Mouse (Mus musculus) MEL (cell line): ENCODE results near the gene St6galnac4. TPM values are rescaled to one million over a fixed set of nuclear protein-coding genes. Genes with fewer than 3 reads are reported as not detected.

Experiments used
- DNase-seq: peaks from one replicate; pipeline ENCODE4 v3.0.0; 2011; ENCODE audit warnings: low read depth, low spot score
- H3K27ac ChIP-seq: 2 replicates; pipeline ENCODE4 v1.5.1; 2012; ENCODE audit warnings: low read depth, mild to moderate bottlenecking, control low read depth, low read length, moderate library complexity; ENCODE audit not compliant: control insufficient read depth
- H3K27me3 ChIP-seq, 2 experiments: fragments of 150-350 bp in 1 of 2; sonication (generic) in 1 of 2; 2 replicates each; pipeline ENCODE4 v1.6.1; 2012; ENCODE audit warnings: low read length in 2 of 2, mild to moderate bottlenecking in 2 of 2, improper control_type of control experiment in 1 of 2, moderate library complexity in 1 of 2; ENCODE audit not compliant: insufficient read depth in 2 of 2, control insufficient read depth in 1 of 2
- H3K36me3 ChIP-seq, 2 experiments: 2 replicates each; pipeline ENCODE4 v1.6.1; 2012 to 2014; ENCODE audit warnings: low read length in 2 of 2, improper control_type of control experiment in 1 of 2, inconsistent platforms in 1 of 2, mild to moderate bottlenecking in 1 of 2; ENCODE audit not compliant: insufficient read depth in 2 of 2, control insufficient read depth in 1 of 2
- H3K4me1 ChIP-seq, 2 experiments: fragments of 150-350 bp in 1 of 2; sonication (generic) in 1 of 2; 2 replicates each; pipeline ENCODE4 v1.6.1; 2012; ENCODE audit warnings: low read length in 2 of 2, improper control_type of control experiment in 1 of 2, mild to moderate bottlenecking in 1 of 2; ENCODE audit not compliant: insufficient read depth in 2 of 2, control insufficient read depth in 1 of 2
- H3K4me3 ChIP-seq, 2 experiments: fragments of 150-350 bp in 1 of 2; sonication (generic) in 1 of 2; 2 replicates each; pipeline ENCODE4 v1.5.1; 2012; ENCODE audit warnings: low read depth in 2 of 2, low read length in 2 of 2, mild to moderate bottlenecking in 2 of 2, moderate library complexity in 2 of 2, control low read depth in 1 of 2, improper control_type of control experiment in 1 of 2; ENCODE audit not compliant: control insufficient read depth in 1 of 2, insufficient read depth in 1 of 2
- H3K79me2 ChIP-seq: 2 replicates; pipeline ENCODE4 v1.6.1; 2012; ENCODE audit warnings: mild to moderate bottlenecking, low read length, moderate library complexity; ENCODE audit not compliant: control insufficient read depth, poor library complexity, insufficient read depth
- H3K9ac ChIP-seq: 2 replicates; pipeline ENCODE4 v1.6.1; 2012; ENCODE audit warnings: low read depth, mild to moderate bottlenecking, control low read depth, low read length, moderate library complexity; ENCODE audit not compliant: control insufficient read depth, poor library complexity, severe bottlenecking
- H3K9me3 ChIP-seq: fragments of 150-350 bp; sonication (generic); replicated peaks from 2 replicates; pipeline ENCODE4 v1.6.1; 2012; ENCODE audit warnings: mild to moderate bottlenecking, low read length, improper control_type of control experiment, moderate library complexity; ENCODE audit not compliant: insufficient read depth
- BHLHE40 ChIP-seq: IDR thresholded peaks from 2 replicates; pipeline ENCODE4 v1.6.1; 2012; ENCODE audit warnings: low read depth, mild to moderate bottlenecking, inconsistent platforms, low read length, improper control_type of control experiment, borderline replicate concordance
- CHD1 ChIP-seq: IDR thresholded peaks from 2 replicates; pipeline ENCODE4 v1.6.1; 2012; ENCODE audit warnings: low read depth, mild to moderate bottlenecking, inconsistent platforms, low read length, improper control_type of control experiment
- CHD2 ChIP-seq: IDR thresholded peaks from 2 replicates; pipeline ENCODE4 v1.6.1; 2011; ENCODE audit warnings: low read length, improper control_type of control experiment
- CTCF ChIP-seq, 3 experiments: IDR thresholded peaks in 2 of 3; conservative IDR thresholded peaks in 1 of 3; 2 replicates each; pipeline ENCODE4 v1.5.1; 2011 to 2012; ENCODE audit warnings: low read length in 3 of 3, low read depth in 2 of 3, mild to moderate bottlenecking in 2 of 3, improper control_type of control experiment in 1 of 3, inconsistent platforms in 1 of 3, mixed read lengths in 1 of 3, moderate library complexity in 1 of 3; ENCODE audit not compliant: control insufficient read depth in 1 of 3, insufficient read depth in 1 of 3, poor library complexity in 1 of 3, severe bottlenecking in 1 of 3
- E2F4 ChIP-seq: IDR thresholded peaks from 2 replicates; pipeline ENCODE4 v1.6.1; 2011; ENCODE audit warnings: low read depth, low read length, improper control_type of control experiment, borderline replicate concordance
- ETS1 ChIP-seq: IDR thresholded peaks from 2 replicates; pipeline ENCODE4 v1.6.1; 2012; ENCODE audit warnings: low read depth, mild to moderate bottlenecking, inconsistent platforms, low read length, improper control_type of control experiment, moderate library complexity
- GABPA ChIP-seq: IDR thresholded peaks from 2 replicates; pipeline ENCODE4 v1.6.1; 2012; ENCODE audit warnings: low read depth, mild to moderate bottlenecking, inconsistent platforms, low read length, improper control_type of control experiment, moderate library complexity
- HCFC1 ChIP-seq: IDR thresholded peaks from 2 replicates; pipeline ENCODE4 v1.6.1; 2012; ENCODE audit warnings: low read depth, mild to moderate bottlenecking, inconsistent platforms, low read length, improper control_type of control experiment, moderate library complexity
- JUND ChIP-seq: IDR thresholded peaks from 2 replicates; pipeline ENCODE4 v1.6.1; 2011; ENCODE audit warnings: low read depth, mild to moderate bottlenecking, improper control_type of control experiment, low read length
- MAFK ChIP-seq: IDR thresholded peaks from 2 replicates; pipeline ENCODE4 v1.6.1; 2011; ENCODE audit warnings: low read depth, mild to moderate bottlenecking, low read length, improper control_type of control experiment, borderline replicate concordance
- MXI1 ChIP-seq: IDR thresholded peaks from 2 replicates; pipeline ENCODE4 v1.6.1; 2011; ENCODE audit warnings: mild to moderate bottlenecking, low read depth, low read length, improper control_type of control experiment
- NELFE ChIP-seq: IDR thresholded peaks from 2 replicates; pipeline ENCODE4 v1.6.1; 2011; ENCODE audit warnings: low read depth, low read length, improper control_type of control experiment
- POLR2A ChIP-seq, 2 experiments: IDR thresholded peaks; 2 replicates each; pipeline ENCODE4 v1.6.1; 2011 to 2012; ENCODE audit warnings: low read length in 2 of 2, mild to moderate bottlenecking in 2 of 2, control low read depth in 1 of 2, improper control_type of control experiment in 1 of 2, low read depth in 1 of 2, moderate library complexity in 1 of 2; ENCODE audit not compliant: control insufficient read depth in 1 of 2, insufficient read depth in 1 of 2, poor library complexity in 1 of 2
- POLR2AphosphoS2 ChIP-seq: IDR thresholded peaks from 2 replicates; pipeline ENCODE4 v1.6.1; 2011; ENCODE audit warnings: low read length, improper control_type of control experiment
- POLR2AphosphoS5 ChIP-seq: IDR thresholded peaks from 2 replicates; pipeline ENCODE4 v1.6.1; 2012; ENCODE audit warnings: low read depth, borderline replicate concordance, mild to moderate bottlenecking, inconsistent platforms, low read length, moderate library complexity, mixed read lengths
- RCOR1 ChIP-seq: IDR thresholded peaks from 2 replicates; pipeline ENCODE4 v1.6.1; 2012; ENCODE audit warnings: low read depth, mild to moderate bottlenecking, inconsistent platforms, low read length, improper control_type of control experiment
- SMC3 ChIP-seq: IDR thresholded peaks from 2 replicates; pipeline ENCODE4 v1.6.1; 2011; ENCODE audit warnings: low read depth, low read length, improper control_type of control experiment
- TAL1 ChIP-seq: IDR thresholded peaks from 2 replicates; pipeline ENCODE4 v1.6.1; 2012; ENCODE audit warnings: mild to moderate bottlenecking, inconsistent platforms, low read length, moderate library complexity, mixed read lengths
- TCF12 ChIP-seq: IDR thresholded peaks from 2 replicates; pipeline ENCODE4 v1.6.1; 2014; ENCODE audit warnings: low read depth, mild to moderate bottlenecking, inconsistent platforms, low read length, improper control_type of control experiment, moderate library complexity
- USF1 ChIP-seq: IDR thresholded peaks from 2 replicates; pipeline ENCODE4 v1.6.1; 2014; ENCODE audit warnings: low read depth, mild to moderate bottlenecking, inconsistent platforms, low read length, improper control_type of control experiment, moderate library complexity
- ZC3H11A ChIP-seq: IDR thresholded peaks from 2 replicates; pipeline ENCODE4 v1.6.1; 2012; ENCODE audit warnings: low read depth, mild to moderate bottlenecking, inconsistent platforms, low read length, improper control_type of control experiment
- ZKSCAN1 ChIP-seq: IDR thresholded peaks from 2 replicates; pipeline ENCODE4 v1.6.1; 2012; ENCODE audit warnings: low read depth, mild to moderate bottlenecking, inconsistent platforms, low read length, improper control_type of control experiment, moderate library complexity
- ZMIZ1 ChIP-seq: IDR thresholded peaks from 2 replicates; pipeline ENCODE4 v1.6.1; 2012; ENCODE audit warnings: low read depth, mild to moderate bottlenecking, inconsistent platforms, low read length, improper control_type of control experiment, moderate library complexity
- polyA plus RNA-seq, 2 experiments: library from polyadenylated mRNA; stranded (reverse) in 1 of 2; unstranded in 1 of 2; fragments of >175 nt in 1 of 2; fragments of >200 nt in 1 of 2; gene quantifications; 2 replicates each; pipeline versions ENCODE4 v1.2.1 to v1.2.4; 2012; ENCODE audit warnings: low replicate concordance in 2 of 2, low read depth in 1 of 2; ENCODE audit not compliant: insufficient read length in 2 of 2, insufficient read depth in 1 of 2, missing spikeins in 1 of 2
- total RNA-seq: library from RNA; depleted of rRNA; stranded (reverse); fragments of 300-350 nt; gene quantifications from 2 replicates; pipeline ENCODE4 v1.2.3, GENCODE M21; 2012

St6galnac4 gene
- total and polyA plus RNA-seq, 3 experiments = 58.3 to 109 TPM; not detected in 1

- no peak for DNase-seq
- Histone ChIP-seq H3K4me3 (no peak overlapping the region), H3K36me3 (peaks cover 0 to 5% of the 10 kb centered on the region in 2 experiments; a peak in 1 of 4 replicates), H3K79me2 (no peaks in the 10 kb centered on the region), H3K27ac (no peak overlapping the region), H3K9me3 (no peaks in the 10 kb centered on the region), H3K27me3 (no peaks in the 10 kb centered on the region), H3K9ac (no peak overlapping the region), H3K4me1 (peaks cover 0 to 3% of the 10 kb centered on the region in 2 experiments; a peak in 2 of 4 replicates)
- TF ChIP-seq E2F4 (no peak), ZMIZ1 (no peak), CTCF (IDR thresholded peaks at IDR 0.05 in 2 of 3, conservative IDR thresholded peaks at IDR 0.05 in 1 of 3; ENCODE audit: control insufficient read depth in 1 of 3, insufficient read depth in 1 of 3, low read depth in 2 of 3, low read length in 3 of 3, poor library complexity in 1 of 3, severe bottlenecking in 1 of 3) (no peak), TAL1 (no peak), MXI1 (no peak), RCOR1 (no peak), BHLHE40 (no peak), CHD1 (no peak), USF1 (no peak), MAFK (no peak), ETS1 (no peak)
Measured at GRCm38 (mm10) chr2:32597248-32597647, 10.4 kb downstream of the St6galnac4 start.

- no peak overlapping the region for H3K27ac ChIP-seq
- no peaks in the 10 kb centered on the region for H3K27me3 ChIP-seq
- DNase-seq = no peak
- no peak overlapping the region for H3K4me3 ChIP-seq
- H3K4me1 ChIP-seq = peaks cover 0 to 3% of the 10 kb centered on the region in 2 experiments; a peak in 2 of 4 replicates
- no peaks in the 10 kb centered on the region for H3K79me2 ChIP-seq
- H3K9me3 ChIP-seq = no peaks in the 10 kb centered on the region
- no peak overlapping the region for H3K9ac ChIP-seq
- no peak for TF ChIP-seq POLR2AphosphoS5
- no peak for TF ChIP-seq SMC3
- no peak for TF ChIP-seq USF1
- no peak for TF ChIP-seq GABPA
- TF ChIP-seq JUND = no peak
- no peak for TF ChIP-seq ZKSCAN1
- no peak for TF ChIP-seq ETS1
- TF ChIP-seq CHD1 = no peak
- TF ChIP-seq TCF12 = no peak
- no peak for TF ChIP-seq E2F4
- TF ChIP-seq POLR2A (IDR thresholded peaks at IDR 0.05; ENCODE audit: control insufficient read depth in 1 of 2, insufficient read depth in 1 of 2, low read depth in 1 of 2, low read length in 2 of 2, poor library complexity in 1 of 2) = no peak
- no peak for TF ChIP-seq HCFC1
- TF ChIP-seq ZC3H11A = no peak
- no peak for TF ChIP-seq POLR2AphosphoS2
- no peak for TF ChIP-seq CHD2
- TF ChIP-seq NELFE = no peak
- TF ChIP-seq, all 39 proteins: peak for 0
- peaks cover 0 to 5% of the 10 kb centered on the region in 2 experiments; a peak in 1 of 4 replicates for H3K36me3 ChIP-seq
Measured at GRCm38 (mm10) chr2:32597699-32598098, 10.8 kb downstream of the St6galnac4 start.
